8 mouse cellular contexts compared by ENCODE assay signal in genomic region chr6:101534214-101535052, GRCm38 (mm10).
DNase-seq lines count a peak whose midpoint lies in the region; ATAC-seq lines count a peak whose summit lies in the region.

No protein-coding gene starts in this region.

- H3K9ac ChIP-seq in intestine, embryonic 15.5 days, result no peak overlapping the region
- H3K9ac ChIP-seq in intestine, embryonic 16.5 days (ENCODE audit: low read depth, low read length), result no peak overlapping the region

- 0 out of 2 replicates have a peak, but pooled peaks cover 2% of the 10 kb centered on the region for H3K4me1 ChIP-seq in intestine, embryonic 15.5 days (replicated peaks)
- no peaks in the 10 kb centered on the region for H3K4me1 ChIP-seq in intestine, embryonic 16.5 days (ENCODE audit: control insufficient read depth, insufficient read depth, low read length)
- peaks cover 12% of the 10 kb centered on the region; the same call in 1 of the 2 replicates for H3K4me1 ChIP-seq in embryonic facial prominence, embryonic 10.5 days

- H3K27ac ChIP-seq in intestine, embryonic 15.5 days, result no peak overlapping the region
- H3K27ac ChIP-seq in intestine, embryonic 16.5 days (ENCODE audit: low read length), result no peak overlapping the region
- H3K27ac ChIP-seq in embryonic facial prominence, embryonic 10.5 days (replicated peaks), result no peak overlapping the region

- no peaks in the 10 kb centered on the region for H3K9me3 ChIP-seq in intestine, embryonic 15.5 days
- H3K9me3 ChIP-seq in intestine, embryonic 16.5 days (ENCODE audit: control insufficient read depth, low read length), result no peaks in the 10 kb centered on the region
- H3K9me3 ChIP-seq in embryonic facial prominence, embryonic 10.5 days, result no peaks in the 10 kb centered on the region

- WGBS in intestine, embryonic 15.5 days, result 51% methylated on average over 9 of the region's 9 CpGs
- WGBS in intestine, embryonic 16.5 days, result 50% methylated on average over 9 of the region's 9 CpGs
- 52% methylated on average over 9 of the region's 9 CpGs for WGBS in embryonic facial prominence, embryonic 10.5 days

- ATAC-seq in intestine, embryonic 15.5 days, result peak; percentile 34; the same call in 1 of the 2 replicates
- ATAC-seq in intestine, embryonic 16.5 days, result no peak
- no peak for ATAC-seq in monocyte, adult 5-6 weeks (replicated peaks; ENCODE audit: insufficient number of reproducible peaks, low FRiP score, low TSS enrichment, poor library complexity, severe bottlenecking)

- DNase-seq in Muller cell, postnatal 12 days (ENCODE audit: inconsistent ontology term), result peak; percentile 60
- DNase-seq in embryonic facial prominence, embryonic 10.5 days (ENCODE audit: low spot score), result peak; percentile 30
- peak; percentile 44 for DNase-seq in kidney, postnatal 14 days
- DNase-seq in lung, postnatal 4 days, result peak; percentile 28 to 37
- DNase-seq in spleen, adult 18-20 months, result no peak

- H3K4me3 ChIP-seq in intestine, embryonic 15.5 days (replicated peaks), result no peak overlapping the region
- no peak overlapping the region for H3K4me3 ChIP-seq in intestine, embryonic 16.5 days (ENCODE audit: low read length)
- no peak overlapping the region for H3K4me3 ChIP-seq in embryonic facial prominence, embryonic 10.5 days

- no peak overlapping the region for H3K4me2 ChIP-seq in intestine, embryonic 15.5 days (replicated peaks)
- no peak overlapping the region for H3K4me2 ChIP-seq in intestine, embryonic 16.5 days (ENCODE audit: low read depth, low read length)

- no peaks in the 10 kb centered on the region for H3K36me3 ChIP-seq in intestine, embryonic 15.5 days
- H3K36me3 ChIP-seq in intestine, embryonic 16.5 days (ENCODE audit: control insufficient read depth, insufficient read depth, low read length), result no peaks in the 10 kb centered on the region
- H3K36me3 ChIP-seq in embryonic facial prominence, embryonic 10.5 days (replicated peaks), result no peaks in the 10 kb centered on the region

- H3K27me3 ChIP-seq in intestine, embryonic 15.5 days (replicated peaks), result no peaks in the 10 kb centered on the region
- H3K27me3 ChIP-seq in intestine, embryonic 16.5 days (replicated peaks; ENCODE audit: control insufficient read depth, insufficient read depth, low read length), result no peaks in the 10 kb centered on the region; the same call in 1 of the 2 replicates
- 0 out of 2 replicates have a peak, but pooled peaks cover 6% of the 10 kb centered on the region for H3K27me3 ChIP-seq in embryonic facial prominence, embryonic 10.5 days (replicated peaks; ENCODE audit: low read depth, poor library complexity, severe bottlenecking)

Comparison
In these comparisons a context has a peak if more than half of its experiments do, and no peak if none do; other contexts are left out.
1. DNase-seq: peak in Muller cell, postnatal 12 days (single experiment), embryonic facial prominence, embryonic 10.5 days (single experiment), kidney, postnatal 14 days (single experiment) and lung, postnatal 4 days (2 of 2); none in spleen, adult 18-20 months (0 of 2).